Mouse (Mus musculus): Measurements from ENCODE around the gene Cda.

Gene Cda

DNA sequence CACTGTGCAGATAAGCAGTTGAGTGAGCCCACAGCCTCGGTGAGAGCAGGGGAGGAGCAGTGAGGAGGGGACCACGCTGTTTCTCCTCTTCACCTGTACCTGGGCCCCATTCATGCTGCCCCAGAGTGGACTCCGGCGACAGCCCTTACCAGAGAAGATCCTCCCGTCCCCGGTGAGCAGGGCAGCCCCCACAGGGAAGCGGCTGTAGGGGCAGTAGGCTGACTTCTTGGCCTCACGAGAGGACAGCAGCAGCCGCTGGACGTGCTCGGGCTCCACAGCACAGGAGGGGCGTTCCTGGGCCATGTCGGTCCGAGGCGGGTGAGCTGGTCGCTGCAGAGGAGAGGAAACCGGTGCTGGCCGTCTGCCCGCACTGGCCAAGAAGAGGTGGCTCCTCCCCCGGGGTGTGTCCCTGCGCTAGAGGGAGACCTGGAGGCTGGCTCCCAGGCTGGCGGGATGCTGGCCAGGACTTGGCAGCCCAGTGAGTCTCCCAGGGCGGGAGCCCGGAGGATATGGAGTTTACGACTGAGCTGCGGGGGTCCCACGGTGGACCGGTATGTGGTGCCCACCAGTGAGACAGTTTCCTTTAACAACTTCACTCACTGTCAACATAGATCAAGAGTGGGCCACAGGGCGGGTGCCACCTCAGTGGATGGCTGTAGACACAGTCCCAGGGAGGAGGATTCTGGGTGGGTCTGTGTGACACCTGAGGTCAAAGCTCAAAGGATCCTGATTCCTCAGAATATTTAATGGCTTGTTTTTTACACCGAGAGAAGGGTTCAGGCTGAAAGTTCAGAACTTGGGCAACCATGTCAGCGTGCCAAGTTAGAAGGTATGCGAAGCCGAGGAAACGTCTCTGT lies at the start of gene Cda:
Cda (minus strand) TSS at position 352 of the 857 bp plus-strand sequence.
- DNase-seq (ENCODE audit: low spot score): peak; percentile 39

DNA sequence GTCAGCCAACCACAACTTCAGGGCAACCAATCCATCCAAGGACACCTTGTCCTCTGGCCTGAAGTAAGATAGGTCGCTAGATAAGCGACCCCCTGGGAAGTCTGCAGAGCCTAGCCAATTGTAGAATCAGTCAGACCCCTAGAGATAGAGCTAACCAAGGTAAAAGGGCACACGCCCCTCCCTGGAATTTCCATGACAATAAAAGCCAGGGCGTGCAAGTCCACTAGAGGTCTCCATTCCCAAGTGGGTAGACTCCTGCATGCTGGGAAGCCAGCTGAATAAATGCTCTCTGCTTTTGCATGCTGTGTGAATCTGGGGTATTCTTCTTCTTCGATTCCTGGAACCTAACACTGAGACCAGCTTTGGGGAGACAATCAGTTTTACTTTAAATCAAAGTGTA lies 48.6 kb upstream of the Cda start:
- no peak for DNase-seq (ENCODE audit: low spot score)

DNA sequence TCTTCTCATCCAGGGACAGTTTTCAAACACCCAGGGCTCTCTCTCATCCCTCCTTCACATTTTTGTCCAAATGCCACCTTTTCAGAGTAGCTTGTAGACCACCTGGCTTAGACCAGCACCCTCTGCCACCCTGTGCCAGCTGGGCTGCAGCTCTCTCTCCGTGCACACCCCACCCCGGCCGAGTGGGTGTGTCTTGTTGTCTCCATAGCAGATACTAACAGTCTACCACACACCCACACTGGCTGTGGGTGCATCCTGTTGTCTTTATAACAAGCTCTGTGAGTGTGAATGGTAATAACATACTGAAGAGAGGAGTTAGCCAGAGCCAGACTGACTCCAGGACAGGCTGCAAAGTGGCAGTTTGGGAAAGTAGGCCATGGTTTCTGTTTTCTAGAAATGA lies 48.2 kb upstream of the Cda start:
- no peak for DNase-seq (ENCODE audit: low spot score)

DNA sequence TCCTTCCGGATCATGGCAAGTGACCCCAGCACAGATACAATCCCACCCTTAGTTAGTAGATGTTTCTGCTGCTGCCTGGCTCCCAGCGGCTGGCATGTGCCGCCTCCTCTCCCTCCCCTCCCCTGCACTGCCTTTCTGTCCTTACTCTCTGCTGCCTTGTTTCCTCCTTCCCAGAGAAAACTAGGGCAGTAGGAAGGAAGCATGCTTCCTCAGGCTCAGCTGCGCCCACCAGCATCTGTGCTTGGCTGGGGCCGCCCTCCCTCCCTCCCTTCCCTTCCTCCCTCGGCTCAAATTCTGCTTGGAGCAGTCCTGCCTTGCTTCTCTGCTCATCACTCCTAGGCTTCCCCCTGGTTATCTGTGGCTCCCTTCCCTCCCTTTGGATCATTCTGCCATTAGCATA lies 46.9 kb upstream of the Cda start:
- DNase-seq (ENCODE audit: low spot score): no peak

DNA sequence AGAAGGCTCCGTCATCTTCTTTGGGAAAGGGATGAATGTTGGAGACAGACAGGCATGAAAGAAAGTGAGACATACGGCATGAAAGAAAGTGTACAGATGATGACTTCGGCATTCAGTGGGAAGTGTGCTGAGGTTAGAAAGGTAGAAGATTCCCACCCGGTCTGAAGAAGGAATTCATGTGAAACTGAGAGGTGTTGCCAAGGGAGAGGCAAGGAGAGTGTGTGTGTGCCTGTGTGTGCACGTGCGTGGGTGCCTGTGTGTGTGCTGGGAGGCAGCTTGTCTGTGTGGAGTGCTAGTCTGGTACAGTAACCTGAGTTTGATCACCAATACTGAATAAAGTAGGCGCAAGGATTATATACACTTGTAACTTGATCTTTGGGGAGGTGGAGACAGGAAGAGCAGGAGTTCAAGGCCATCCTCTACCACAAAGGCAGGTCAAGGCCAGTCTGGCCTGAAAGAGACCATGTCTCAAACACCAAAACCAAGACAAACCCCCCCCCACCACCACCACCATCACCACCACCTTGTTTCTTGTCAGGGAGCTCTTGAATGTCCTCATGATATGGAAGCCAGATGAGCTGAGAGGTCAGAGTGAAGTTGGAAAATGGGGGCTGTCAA lies 43.8 kb upstream of the Cda start:
- DNase-seq (ENCODE audit: low spot score): no peak

DNA sequence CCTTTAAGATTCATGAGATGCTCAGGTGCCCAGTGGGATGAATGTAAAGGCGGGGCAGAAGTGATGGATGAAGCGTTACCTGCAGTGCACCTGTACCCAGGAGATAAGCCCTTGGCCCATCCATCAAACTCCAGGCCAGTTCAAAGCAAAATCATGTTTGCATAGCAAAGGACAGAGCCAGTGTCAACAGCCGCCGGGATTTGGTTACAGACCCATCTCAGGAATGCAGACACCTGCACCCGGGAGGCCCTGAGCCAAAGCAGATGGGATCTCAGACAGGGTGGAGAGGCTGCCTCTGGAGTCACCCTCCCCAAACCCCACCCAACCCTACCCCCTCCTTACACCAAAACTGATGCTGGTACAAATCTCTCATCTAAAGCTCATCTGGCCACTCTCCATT lies 43.2 kb upstream of the Cda start:
- no peak for DNase-seq (ENCODE audit: low spot score)

DNA sequence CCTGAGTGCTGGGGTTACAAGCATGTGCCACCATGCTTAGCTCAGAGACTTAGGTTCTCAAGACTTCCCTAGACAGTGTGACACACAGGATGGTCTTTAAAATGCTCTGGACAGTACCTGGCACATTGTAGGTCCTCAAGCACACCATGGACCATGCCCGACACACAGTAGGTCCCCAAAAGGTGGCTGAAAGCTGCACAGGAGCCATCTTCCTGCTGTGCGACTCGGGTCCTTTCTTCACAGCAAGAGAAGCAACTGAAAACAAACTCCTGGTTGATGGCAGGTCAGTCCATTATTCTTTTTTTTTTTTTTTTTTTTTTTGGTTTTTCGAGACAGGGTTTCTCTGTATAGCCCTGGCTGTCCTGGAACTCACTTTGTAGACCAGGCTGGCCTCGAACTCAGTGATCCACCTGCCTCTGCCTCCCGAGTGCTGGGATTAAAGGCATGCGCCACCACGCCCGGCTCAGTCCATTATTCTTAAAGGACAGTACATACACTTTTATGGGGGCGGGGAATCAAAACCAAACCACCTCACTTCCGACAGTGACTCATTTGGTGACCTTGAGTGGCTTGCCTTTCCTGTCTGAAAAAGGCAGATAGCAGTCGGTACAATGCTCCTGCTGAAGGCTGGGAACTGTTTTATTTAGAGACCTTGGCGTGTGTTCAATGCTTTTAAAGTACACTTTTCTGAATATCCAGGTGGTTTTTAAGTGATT lies 39.8 kb upstream of the Cda start:
- DNase-seq (ENCODE audit: low spot score): no peak

DNA sequence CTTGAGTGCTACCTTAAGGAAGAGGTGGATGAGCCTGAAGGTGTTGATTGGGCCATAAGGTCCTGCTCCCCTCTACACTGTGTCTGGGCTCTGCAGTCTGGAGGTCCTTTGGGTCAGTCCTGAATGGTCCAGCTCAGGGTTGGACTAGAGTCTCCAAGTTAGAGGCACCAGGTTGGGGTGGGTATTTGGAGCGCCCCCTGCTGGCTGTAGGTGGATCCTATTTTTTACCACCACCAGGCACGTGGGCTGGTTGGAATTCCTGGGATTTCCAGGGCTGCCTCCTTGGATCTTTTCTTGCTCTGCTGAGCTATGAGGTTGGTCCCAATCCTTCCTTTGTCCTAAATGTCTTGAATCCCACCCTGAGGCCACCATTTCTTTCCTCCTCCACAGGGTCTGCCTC lies 37.0 kb upstream of the Cda start:
- no peak for DNase-seq (ENCODE audit: low spot score)

DNA sequence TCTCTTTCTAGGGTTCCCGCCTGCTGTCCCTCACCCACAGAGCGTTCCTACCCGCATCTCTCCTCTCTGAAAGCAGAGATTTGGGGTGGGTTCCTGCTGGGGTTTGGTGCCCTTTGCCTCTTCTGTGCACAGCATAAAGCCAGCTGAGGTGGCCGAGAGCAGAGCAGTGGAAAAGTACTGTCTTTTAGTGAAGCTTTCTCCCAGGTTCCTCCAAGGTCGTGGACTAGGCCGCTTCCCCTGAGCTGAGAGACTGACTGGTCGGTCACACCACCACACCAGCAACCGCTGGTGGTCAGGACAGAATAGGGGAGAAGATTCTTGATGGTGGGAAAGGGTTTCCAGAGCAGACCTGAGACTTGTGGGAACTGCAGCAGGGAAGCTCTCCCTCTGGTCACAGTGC lies 28.9 kb upstream of the Cda start:
- DNase-seq (ENCODE audit: low spot score): no peak

DNA sequence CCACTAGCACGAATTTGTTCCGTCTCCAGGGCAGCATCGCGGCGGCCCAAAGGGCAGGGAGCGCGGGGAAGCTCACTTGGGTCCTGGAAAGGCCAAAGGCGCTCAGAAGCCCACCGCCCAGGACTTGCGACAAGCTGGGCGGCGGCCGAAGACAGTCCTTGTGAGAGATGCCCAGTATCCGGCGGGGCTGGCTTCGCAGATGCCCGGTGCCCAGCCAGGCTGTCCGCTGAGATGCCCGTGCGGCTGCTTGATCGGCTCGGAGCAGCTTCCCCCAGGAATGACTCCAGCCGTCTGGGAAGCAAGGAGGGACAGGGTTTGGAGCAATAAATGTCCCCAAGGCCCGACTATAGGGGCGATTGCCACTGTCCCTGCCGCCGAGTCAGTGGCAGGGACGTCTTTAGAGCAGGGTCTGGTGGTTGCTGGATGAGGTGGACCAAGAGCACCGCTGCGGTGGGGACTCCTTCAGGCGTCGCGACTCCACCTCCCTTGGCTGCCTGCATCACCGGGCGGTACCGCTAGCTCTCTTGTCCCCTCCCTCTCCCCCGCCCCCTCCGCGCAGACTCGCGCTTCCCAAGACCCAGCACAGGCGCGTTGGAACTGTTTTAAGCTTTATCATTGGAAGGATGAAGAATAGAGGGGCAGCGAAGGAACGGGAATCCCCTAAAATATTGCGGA lies 28.3 kb upstream of the Cda start, which contains the start of gene Fam43b:
Fam43b (minus strand) TSS at position 558 of the 675 bp plus-strand sequence.
- DNase-seq (ENCODE audit: low spot score): no peak

DNA sequence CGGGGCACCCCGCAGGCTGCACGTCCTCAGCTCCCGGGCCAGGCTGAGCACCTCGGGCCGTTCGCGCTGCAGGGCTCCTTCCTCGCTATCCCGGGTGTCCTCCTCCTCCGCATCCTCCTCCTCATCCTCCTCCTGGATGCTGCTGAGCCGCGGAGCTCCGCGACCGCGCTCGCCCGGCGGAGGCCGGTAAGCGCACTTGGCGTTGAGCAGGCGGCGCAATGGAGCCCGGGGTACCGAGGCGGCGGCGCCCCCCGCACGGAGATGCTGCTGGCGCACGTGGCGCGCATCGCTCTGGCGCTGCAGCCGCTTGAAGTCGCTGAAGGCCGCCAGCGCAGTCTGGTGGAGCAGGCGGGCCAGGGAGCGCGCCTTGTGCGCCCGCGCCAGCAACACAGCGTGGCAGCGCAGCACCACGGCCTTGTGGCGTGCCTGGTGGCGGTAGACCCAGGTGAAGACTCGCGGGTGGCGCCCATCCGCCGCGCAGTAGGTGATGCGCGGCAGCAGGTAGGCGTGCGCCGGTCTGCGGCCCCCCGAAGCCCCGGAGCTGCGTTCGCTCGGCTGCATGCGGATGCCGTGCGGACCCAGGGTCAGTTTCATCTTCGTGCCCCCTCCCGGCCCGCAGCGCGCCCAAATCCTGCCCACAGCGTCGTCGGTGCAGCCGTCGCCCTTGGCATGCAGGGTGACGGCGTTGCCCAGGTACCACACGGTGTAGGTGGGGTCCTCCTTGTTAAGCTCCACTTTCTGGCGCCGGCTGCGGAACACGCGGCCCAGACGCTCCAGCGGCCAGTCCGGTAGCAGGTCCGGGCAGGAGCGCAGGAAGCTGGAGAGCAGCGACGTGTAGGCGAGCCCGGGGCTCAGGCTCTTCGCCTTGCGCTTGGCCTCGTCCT lies 27.5 kb upstream of the Cda start:
- no peak for DNase-seq (ENCODE audit: low spot score)

DNA sequence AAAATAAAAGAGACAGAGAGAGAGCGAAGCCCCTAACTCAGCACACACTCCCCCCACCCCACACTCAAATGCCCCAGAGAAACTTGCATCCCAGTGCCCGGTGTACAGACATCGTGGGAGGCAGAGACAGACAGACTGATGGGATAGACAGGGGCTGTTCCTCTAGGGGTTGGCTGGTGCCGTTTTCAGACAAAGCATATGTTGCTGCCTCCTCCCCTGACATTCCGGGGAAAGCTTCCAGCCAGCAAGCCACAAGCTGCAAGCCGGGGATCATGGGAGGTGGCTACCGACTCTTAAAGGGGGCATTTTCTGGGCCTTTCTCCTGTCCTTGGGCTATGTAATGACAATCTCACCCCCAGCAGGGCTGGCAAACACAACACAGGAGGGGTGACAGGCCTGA lies 25.9 kb upstream of the Cda start:
- no peak for DNase-seq (ENCODE audit: low spot score)

DNA sequence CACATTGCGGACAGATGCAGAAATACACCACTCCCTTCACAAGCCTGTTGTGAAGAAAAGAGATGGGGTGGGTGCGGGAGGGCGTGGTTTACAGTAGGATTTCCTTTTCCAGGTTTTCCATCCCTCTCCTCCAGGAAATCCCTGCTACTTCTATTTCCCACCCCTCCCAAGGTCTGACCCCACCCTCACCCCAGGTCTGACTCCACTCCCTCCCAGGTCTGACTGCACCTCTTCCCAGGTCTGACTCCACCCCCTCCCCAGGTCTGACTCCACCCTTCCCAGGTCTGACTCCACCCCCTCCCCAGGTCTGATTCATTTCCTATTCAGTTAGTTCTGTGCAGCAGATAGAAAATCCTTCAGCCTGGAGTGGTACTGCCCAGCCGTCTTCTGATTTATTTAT lies 16.0 kb upstream of the Cda start:
- DNase-seq (ENCODE audit: low spot score): no peak

DNA sequence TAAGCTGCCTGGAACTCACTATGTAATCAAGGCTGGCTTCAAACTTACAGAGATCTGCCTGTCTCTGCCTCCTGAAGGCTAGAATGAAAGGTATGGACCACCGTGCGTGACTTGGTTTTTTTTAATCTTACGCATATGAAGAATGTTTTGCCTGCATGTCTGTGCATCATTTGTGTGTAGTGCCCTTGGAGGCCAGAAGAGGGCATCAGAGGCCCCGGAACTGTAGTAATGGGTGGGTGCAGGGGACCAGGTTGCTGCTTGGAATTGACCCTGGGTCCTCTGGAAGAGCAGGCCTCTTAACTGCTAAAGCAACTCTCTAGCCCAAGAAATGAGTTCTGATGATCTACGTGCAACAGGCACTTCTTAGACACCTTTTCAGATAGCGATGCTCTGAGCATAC lies 14.7 kb upstream of the Cda start:
- DNase-seq (ENCODE audit: low spot score): no peak

DNA sequence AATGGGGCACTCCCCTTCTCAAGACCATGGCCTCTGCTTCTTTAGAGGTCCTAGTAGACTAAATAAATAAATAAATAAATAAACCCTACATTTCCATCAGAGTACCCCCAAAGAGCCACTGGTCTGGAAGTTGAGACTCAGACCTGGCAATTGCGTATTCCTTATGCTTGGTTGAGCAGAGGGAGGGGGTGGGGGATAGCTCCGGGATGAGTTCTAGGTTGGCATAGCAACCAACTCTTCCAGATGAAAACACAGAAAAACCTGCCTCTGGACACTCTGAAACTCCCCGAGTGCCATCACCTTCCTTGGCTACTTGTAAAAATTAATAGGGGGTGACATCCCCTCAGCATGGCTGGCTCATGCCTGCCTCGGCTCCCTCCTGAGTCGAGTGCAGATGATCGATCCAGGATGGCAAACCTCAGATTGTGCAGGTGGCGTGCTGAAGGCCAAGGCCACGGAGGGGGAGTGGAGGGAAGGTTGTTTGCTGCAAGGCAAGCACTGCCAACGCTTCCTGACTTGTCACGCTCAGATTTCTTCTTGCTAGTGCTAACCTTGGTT lies 12.4 kb upstream of the Cda start:
- no peak for DNase-seq (ENCODE audit: low spot score)

DNA sequence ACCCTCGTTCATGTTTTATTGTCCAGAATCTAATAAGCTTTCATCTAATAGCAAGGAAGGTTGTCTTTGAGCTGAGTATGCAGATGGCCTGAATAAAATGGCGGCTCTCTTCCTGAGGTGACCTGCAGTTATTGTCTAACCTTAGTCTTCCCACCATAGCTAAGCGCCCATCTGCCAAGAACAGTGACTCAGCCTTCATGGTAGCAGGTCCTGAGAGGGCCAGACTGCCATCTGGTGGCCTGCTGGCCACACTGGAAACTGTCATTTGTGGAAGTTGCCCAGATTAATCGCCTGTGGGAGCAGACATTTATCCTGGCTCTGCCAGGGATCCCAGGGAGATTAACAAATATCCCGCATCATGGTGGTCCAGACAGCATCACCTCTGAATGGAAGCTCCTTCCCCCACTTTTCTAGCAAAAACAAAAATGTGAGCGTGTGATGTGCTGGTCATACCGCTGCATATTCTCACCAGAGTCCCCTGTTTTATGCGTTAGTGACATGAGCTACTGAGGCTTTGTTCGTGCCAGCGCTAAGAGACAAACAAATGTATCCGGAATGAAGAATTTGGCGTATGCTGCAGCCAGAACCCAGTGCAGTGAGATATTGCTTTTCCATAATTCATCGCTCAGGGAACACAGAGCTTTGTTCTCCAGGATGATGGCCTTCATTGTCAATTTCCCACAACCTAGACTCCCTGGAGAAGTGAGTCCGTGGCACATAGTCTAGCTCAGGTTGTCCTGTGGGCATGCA lies 11.5 kb upstream of the Cda start:
- no peak for DNase-seq (ENCODE audit: low spot score)

DNA sequence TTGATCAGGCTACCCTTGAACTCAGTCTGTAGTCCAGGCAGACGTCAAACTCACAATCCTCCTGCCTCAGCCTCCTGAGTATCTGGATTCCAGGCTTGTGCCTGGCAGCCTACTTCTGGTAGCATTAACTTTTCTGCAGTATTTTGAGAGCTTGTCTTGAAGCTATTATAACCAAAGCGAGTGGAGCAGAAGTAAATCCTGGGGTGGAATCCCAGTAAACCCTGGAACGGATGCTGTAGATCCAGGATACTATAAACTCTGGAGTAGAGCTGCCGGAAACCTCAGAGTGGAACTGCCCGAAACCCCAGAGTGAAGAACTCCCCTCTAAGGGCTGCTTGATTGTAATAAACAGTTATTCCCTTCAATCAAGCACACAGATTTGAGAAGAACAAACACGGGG lies 9.7 kb upstream of the Cda start:
- no peak for DNase-seq (ENCODE audit: low spot score)

DNA sequence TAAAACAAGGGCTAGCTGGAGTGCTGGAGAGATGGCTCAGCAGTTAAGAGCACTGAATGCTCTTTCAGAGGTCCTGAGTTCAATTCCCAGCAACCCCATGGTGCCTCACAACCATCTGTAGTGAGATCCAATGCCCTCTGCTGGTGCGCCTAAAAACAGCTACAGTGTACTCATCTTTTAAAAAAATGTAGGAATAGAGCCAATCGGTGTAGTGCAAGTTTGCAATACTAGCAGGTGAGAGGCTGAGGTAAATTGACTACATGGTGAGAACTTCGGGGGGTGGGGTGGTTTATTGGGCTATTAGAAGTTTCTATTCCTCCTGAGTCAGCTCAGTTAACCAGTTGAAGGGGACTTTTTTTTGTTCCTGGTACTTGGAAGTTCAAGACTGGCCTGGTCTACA lies 7.3 kb upstream of the Cda start:
- no peak for DNase-seq (ENCODE audit: low spot score)

DNA sequence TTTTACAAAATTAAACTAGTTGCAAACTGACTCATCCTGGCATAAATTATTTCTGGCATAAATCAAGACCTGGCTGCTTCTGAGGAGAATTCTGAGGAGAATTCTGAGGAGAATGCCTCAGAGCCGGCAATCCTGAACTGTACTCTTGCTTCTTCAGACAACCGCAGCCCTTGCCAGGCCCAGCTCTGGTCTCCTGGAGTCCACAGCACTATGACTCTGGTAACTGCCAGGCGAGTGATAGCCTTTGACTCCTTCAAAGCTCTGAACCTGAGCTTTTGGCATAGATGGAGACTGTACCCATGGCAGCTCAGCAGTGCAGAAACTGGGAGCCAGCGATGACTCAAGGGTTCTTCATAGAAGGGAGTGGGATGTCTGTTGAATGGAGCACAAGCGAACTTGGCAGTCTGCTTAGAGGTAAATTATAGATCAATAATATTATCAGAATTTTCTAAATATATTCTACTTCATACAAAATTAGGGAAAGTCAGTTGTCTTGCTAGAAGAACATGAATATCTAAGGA lies 3.3 kb upstream of the Cda start:
- DNase-seq (ENCODE audit: low spot score): no peak

Data from ovary, postnatal 10 days (tissue).